Mouse (Mus musculus): Measurements from ENCODE around the gene Rnf11. TPM values are rescaled to one million over a fixed set of nuclear protein-coding genes. Genes with fewer than 3 reads are reported as not detected.

Gene Rnf11
- polyA plus RNA-seq, 1 experiment from 2014 or later, result 67.3 TPM

DNA sequence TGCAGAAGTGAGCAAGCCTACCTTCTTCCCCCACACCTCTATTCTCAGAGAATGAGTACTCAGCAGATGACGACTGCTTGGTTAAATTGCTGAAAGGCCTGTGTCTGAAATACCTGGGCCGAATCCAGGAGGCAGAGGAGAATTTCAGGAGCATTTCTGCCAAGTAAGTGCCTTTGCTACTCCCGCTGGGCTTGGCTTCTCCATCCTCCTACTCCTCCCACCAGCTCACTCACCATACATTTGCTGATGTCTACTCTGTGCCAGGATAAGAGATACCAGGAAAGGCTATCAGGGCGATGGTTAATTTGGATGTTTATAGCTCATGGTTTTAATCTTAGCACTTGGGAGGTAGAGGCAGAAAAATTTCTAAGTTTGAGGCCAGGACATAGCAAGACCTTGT is 41.9 kb downstream of the Rnf11 start:
- H3K4me1 ChIP-seq (replicated peaks), result peaks cover 6% of the 10 kb centered on the region; the same call in 1 of the 2 replicates
- ATAC-seq (ENCODE audit: low FRiP score, low read depth), result no peak
- no peak overlapping the region for H3K27ac ChIP-seq (replicated peaks)
- H3K27me3 ChIP-seq, result no peaks in the 10 kb centered on the region
- WGBS, result 77% methylated on average over 4 of the region's 4 CpGs
- no peaks in the 10 kb centered on the region for H3K9me3 ChIP-seq
- 0 out of 2 replicates have a peak, but pooled peaks cover 7% of the 10 kb centered on the region for H3K36me3 ChIP-seq
- no peak overlapping the region for H3K4me2 ChIP-seq
- no peak overlapping the region for H3K4me3 ChIP-seq
- no peak overlapping the region for H3K9ac ChIP-seq

DNA sequence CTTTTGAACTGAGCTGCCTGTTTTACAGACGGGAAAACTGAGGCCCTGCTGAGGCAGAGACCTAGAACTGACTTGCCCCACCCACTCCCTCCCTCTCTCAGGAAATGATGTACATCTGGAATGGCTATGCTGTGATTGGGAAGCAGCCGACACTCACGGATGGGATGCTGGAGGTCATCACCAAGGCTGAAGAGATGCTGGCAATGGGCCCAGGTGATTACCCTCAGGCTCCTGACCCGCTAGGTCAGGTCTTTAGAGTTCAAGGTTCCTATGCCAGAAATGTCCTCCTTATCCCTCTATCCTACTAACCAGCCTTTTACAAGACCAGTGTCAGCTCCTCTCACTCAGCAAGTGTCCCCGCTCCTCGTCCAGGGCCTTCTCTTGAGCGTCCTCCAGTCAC is 42.4 kb downstream of the Rnf11 start:
- 0 out of 2 replicates have a peak, but pooled peaks cover 7% of the 10 kb centered on the region for H3K36me3 ChIP-seq
- no peaks in the 10 kb centered on the region for H3K9me3 ChIP-seq
- no peak for ATAC-seq (ENCODE audit: low FRiP score, low read depth)
- no peak overlapping the region for H3K27ac ChIP-seq (replicated peaks)
- WGBS, result 94% methylated on average over 7 of the region's 7 CpGs
- H3K27me3 ChIP-seq, result no peaks in the 10 kb centered on the region
- H3K4me2 ChIP-seq, result no peak overlapping the region
- no peak overlapping the region for H3K9ac ChIP-seq
- peaks cover 6% of the 10 kb centered on the region; the same call in 1 of the 2 replicates for H3K4me1 ChIP-seq (replicated peaks)
- no peak overlapping the region for H3K4me3 ChIP-seq

DNA sequence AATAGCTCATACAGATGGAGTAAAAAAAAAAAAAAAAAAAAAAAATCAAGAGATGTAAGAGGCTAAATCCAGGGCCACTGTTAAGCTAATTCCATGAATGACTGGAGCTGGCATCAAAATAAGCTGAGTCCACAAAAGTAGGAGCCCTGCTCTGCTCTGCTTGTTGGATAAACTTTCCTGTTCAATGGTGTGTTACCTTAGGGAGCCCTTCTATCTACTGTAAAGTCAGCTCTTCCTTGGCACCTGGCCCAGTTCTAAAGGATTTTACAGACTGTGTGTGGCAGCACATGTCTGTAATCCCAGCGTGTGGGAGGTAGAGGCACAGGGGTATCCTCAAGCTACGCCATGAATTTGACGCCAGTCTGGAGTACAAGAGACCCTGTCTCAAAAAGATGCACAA is 43.5 kb downstream of the Rnf11 start:
- H3K36me3 ChIP-seq, result 0 out of 2 replicates have a peak, but pooled peaks cover 1% of the 10 kb centered on the region
- 77% methylated on average over 3 of the region's 3 CpGs for WGBS
- no peak overlapping the region for H3K27ac ChIP-seq (replicated peaks)
- peaks cover 6% of the 10 kb centered on the region; the same call in 1 of the 2 replicates for H3K4me1 ChIP-seq (replicated peaks)
- H3K9ac ChIP-seq, result no peak overlapping the region
- no peak overlapping the region for H3K4me3 ChIP-seq
- no peaks in the 10 kb centered on the region for H3K27me3 ChIP-seq
- no peak overlapping the region for H3K4me2 ChIP-seq
- H3K9me3 ChIP-seq, result no peaks in the 10 kb centered on the region
- no peak for ATAC-seq (ENCODE audit: low FRiP score, low read depth)

DNA sequence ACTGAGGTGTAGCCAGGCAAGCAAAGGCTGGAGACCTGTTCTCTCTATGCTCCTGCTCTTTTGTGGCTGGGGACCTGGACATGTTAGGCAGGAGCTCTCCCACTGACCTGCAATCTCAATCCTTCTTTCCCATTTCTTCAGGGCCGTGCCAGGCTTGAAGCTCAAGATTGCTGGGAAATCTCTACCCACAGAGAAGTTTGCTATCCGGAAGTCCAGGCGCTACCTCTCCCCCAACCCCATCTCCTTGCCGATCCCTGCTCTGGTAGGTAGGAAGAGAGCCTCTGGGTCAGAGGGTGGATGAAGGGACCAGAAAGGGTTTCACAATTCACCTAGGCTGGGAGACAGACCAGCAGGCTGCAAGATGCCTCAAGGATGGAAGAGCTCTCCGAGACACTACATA is 44.1 kb downstream of the Rnf11 start:
- Histone ChIP-seq H3K4me1 (replicated peaks) (peaks cover 4% of the 10 kb centered on the region; the same call in 1 of the 2 replicates), H3K4me3 (no peak overlapping the region), H3K4me2 (no peak overlapping the region), H3K27ac (replicated peaks) (no peak overlapping the region), H3K9ac (no peak overlapping the region), H3K36me3 (no peaks in the 10 kb centered on the region), H3K9me3 (no peaks in the 10 kb centered on the region), H3K27me3 (no peaks in the 10 kb centered on the region)
- ATAC-seq (ENCODE audit: low FRiP score, low read depth), result no peak
- WGBS, result 95% methylated on average over 5 of the region's 5 CpGs

DNA sequence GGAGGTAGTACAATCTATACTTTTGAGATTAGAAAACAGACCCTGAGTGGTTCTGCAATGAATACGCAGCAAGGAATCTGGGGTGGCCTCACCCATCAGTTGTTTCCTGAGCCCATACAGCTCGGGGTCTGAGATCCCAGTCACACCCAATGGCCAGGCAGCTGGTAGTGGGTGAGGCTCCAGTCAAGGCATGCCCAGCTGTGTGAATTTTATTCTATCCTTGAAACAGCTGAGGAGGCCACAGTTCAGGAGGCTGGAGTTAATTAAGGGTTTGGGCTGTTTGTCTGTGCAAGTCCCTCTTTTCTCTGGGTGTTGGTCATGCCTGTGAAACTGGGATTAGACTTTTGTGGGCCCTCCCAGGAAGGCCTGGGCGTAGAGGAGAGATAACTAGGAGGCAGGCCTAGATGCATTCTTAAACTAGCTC is 44.7 kb downstream of the Rnf11 start:
- Histone ChIP-seq H3K4me3 (no peak overlapping the region), H3K4me1 (replicated peaks) (no peaks in the 10 kb centered on the region), H3K36me3 (no peaks in the 10 kb centered on the region), H3K9ac (no peak overlapping the region), H3K9me3 (no peaks in the 10 kb centered on the region), H3K27me3 (no peaks in the 10 kb centered on the region), H3K4me2 (no peak overlapping the region), H3K27ac (replicated peaks) (no peak overlapping the region)
- 86% methylated on average over 3 of the region's 3 CpGs for WGBS
- no peak for ATAC-seq (ENCODE audit: low FRiP score, low read depth)

DNA sequence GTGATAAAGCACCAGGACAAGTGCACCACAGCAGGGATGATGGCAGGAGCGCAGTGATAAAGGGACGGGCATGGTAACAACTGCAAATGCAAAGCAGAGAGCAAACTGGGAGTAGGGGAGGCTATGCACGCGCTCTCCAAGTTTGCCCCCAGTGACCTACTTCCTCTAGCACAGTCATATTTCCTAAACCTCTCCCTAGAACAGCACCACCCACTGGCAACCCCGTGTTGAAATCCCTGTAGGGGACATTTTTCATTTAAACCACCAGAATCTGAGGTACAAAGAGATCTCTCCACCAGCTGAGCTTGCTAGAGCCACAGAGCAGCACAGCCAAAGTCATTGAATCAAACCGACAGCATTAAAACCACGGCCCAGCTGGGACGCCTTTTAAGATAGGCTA is 45.4 kb downstream of the Rnf11 start:
- ATAC-seq (ENCODE audit: low FRiP score, low read depth), result no peak
- Histone ChIP-seq H3K36me3 (no peaks in the 10 kb centered on the region), H3K4me1 (replicated peaks) (no peaks in the 10 kb centered on the region), H3K27ac (replicated peaks) (no peak overlapping the region), H3K4me3 (no peak overlapping the region), H3K9me3 (no peaks in the 10 kb centered on the region), H3K4me2 (no peak overlapping the region), H3K27me3 (no peaks in the 10 kb centered on the region), H3K9ac (no peak overlapping the region)
- 70% methylated on average over 8 of the region's 8 CpGs for WGBS

DNA sequence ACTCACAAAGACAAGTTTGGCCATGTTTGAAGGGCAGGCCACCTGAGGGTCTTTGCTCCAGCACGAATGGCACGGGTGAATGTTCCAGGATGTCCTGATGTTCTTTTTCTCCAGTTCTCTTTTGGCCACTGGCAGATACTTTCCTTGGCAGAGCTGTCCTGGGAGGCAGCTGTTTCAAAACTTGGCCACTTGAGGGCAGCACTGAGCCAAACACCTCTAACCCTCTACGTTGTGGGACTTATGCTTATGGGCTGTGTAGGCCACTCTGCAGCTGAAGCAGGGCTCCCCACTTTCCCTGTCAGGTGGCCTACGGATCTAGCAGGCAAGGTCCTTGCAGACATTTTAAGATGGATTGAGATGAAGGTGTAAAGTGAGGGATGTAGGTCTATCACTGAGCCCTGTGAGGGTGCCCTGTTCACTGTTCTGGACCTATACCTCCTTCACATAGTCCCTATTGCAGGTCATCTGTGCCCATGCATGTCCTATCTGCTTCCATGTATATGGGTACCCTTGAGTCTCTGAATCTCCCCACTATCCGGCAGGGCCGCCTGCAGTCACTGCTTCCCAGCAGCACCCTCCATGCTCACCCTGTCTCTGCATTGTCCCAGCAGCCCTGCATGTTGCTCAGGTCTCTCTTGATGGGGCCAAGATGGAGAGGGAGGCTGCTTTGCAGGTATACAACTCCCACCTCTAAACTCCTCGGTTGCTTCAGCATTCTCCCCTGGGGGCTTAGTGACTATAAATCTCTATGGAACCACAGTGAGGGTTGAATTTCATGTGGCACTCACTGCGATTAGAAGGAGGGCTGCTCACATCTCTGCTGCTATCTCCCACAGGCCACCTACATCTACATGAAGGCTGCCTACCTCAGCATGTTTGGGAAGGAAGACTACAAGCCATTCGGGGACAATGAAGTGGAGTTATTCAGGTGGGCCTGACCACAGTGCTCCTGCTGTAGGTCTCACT is 46.3 kb downstream of the Rnf11 start:
- no peak overlapping the region for H3K27ac ChIP-seq (replicated peaks)
- WGBS, result 53% methylated on average over 9 of the region's 9 CpGs
- ATAC-seq (ENCODE audit: low FRiP score, low read depth), result peak; percentile 65; the same call in 1 of the 2 replicates
- H3K36me3 ChIP-seq, result no peaks in the 10 kb centered on the region
- no peak overlapping the region for H3K9ac ChIP-seq
- H3K9me3 ChIP-seq, result no peaks in the 10 kb centered on the region
- no peak overlapping the region for H3K4me3 ChIP-seq
- no peak overlapping the region for H3K4me2 ChIP-seq
- H3K27me3 ChIP-seq, result no peaks in the 10 kb centered on the region
- no peaks in the 10 kb centered on the region for H3K4me1 ChIP-seq (replicated peaks)

DNA sequence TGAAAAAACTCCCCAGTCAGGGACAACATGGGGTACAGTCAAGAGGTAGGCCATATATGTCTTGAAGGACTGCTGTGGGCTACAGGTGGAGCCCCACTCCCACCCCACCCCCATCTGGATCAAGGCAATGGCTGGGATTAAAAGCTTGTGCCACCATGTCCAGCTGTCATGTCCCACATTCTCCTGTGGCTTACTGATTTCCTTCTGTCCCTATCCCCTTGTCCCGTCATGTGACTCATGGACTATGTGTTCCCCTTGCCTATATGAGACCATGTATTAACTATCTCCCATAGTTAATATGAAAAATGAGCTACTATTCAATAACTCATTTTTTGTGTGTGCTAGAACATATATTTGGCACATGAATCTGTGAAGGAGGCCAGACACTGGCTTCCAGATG is 50.3 kb downstream of the Rnf11 start:
- Histone ChIP-seq H3K4me2 (no peak overlapping the region), H3K27me3 (no peaks in the 10 kb centered on the region), H3K36me3 (no peaks in the 10 kb centered on the region), H3K9me3 (no peaks in the 10 kb centered on the region), H3K9ac (no peak overlapping the region), H3K4me3 (no peak overlapping the region), H3K4me1 (replicated peaks) (no peaks in the 10 kb centered on the region), H3K27ac (replicated peaks) (no peak overlapping the region)
- WGBS, result 95% methylated on average over 1 of the region's 1 CpGs
- ATAC-seq (ENCODE audit: low FRiP score, low read depth), result no peak

DNA sequence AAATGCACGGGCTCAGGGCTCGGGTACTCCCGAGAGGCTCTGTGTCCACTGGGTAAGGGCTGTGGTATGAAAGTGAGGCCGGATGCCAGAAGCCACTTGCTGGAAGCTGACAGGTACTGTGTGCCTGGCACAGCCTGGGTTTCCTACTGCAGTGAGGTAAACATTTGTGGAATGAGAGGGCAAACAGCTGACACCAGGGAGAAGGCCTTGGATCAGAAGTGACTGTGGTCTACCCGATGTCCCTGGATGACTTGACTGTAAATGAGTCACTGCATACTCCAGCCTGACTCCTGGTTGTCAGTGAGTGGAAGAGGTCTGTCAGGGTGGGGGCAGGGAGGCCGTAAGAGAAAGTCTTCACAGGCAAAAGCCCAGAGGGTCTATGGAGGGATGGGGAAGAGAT is 50.9 kb downstream of the Rnf11 start:
- no peak overlapping the region for H3K4me2 ChIP-seq
- no peaks in the 10 kb centered on the region for H3K36me3 ChIP-seq
- H3K4me3 ChIP-seq, result no peak overlapping the region
- 74% methylated on average over 6 of the region's 6 CpGs for WGBS
- H3K4me1 ChIP-seq (replicated peaks), result no peaks in the 10 kb centered on the region
- H3K27ac ChIP-seq (replicated peaks), result no peak overlapping the region
- no peaks in the 10 kb centered on the region for H3K27me3 ChIP-seq
- no peak overlapping the region for H3K9ac ChIP-seq
- no peak for ATAC-seq (ENCODE audit: low FRiP score, low read depth)
- no peaks in the 10 kb centered on the region for H3K9me3 ChIP-seq

DNA sequence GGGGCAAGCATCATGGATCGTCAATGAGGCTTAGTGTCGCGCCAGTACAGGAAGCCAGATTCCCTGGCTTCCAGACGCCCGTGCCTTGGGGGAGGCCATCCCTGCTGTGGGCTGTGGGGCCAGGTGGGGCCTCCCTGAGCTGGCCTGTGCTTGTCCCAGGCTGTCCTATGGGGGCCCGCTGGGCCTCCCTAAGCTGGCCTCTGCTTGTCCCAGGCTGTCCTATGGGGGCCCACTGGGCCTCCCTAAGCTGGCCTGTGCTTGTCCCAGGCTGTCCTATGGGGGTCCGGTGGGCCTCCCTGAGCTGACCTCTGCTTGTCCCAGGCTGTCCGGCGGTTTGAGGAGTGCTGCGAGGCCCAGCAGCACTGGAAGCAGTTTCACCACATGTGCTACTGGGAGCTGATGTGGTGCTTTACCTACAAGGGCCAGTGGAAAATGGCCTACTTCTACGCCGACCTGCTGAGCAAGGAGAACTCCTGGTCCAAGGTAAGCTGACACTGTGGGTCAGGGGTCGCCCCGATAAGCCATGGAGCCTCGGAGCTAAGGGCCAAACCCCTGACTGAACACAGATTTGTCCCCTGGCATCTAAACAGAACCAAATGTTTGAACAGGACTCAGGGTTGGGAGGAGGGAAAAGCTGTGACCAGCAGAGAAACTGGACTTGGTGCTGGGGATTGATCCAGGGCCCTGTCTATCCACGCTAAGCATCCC is 51.7 kb downstream of the Rnf11 start:
- 0 out of 2 replicates have a peak, but pooled peaks have one; percentile 32 for ATAC-seq (ENCODE audit: low FRiP score, low read depth)
- no peak overlapping the region for H3K9ac ChIP-seq
- H3K4me3 ChIP-seq, result no peak overlapping the region
- no peaks in the 10 kb centered on the region for H3K9me3 ChIP-seq
- no peak overlapping the region for H3K27ac ChIP-seq (replicated peaks)
- no peaks in the 10 kb centered on the region for H3K27me3 ChIP-seq
- H3K36me3 ChIP-seq, result no peaks in the 10 kb centered on the region
- 82% methylated on average over 16 of the region's 16 CpGs for WGBS
- no peak overlapping the region for H3K4me2 ChIP-seq
- no peaks in the 10 kb centered on the region for H3K4me1 ChIP-seq (replicated peaks)

DNA sequence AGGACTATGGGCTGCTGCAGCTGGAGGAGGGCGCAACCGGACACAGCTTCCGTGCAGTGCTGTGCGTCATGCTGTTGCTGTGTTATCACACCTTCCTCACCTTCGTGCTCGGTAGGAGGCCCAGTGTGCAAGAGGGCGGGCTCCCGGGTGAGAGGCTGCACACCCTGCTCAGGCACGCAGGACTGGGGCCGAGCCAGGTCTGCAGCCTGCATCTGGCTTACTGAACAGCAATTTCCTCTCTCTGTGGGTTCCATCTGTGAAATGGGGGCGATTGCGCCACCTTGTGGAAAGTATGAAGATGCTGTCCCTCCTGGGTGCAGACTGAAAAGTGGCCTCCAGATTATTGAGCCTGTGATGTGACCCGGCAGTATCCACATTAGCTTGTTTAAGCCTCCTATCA is 53.7 kb downstream of the Rnf11 start:
- H3K9me3 ChIP-seq, result no peaks in the 10 kb centered on the region
- H3K36me3 ChIP-seq, result no peaks in the 10 kb centered on the region
- H3K4me1 ChIP-seq (replicated peaks), result no peaks in the 10 kb centered on the region
- H3K27ac ChIP-seq (replicated peaks), result no peak overlapping the region
- H3K4me2 ChIP-seq, result no peak overlapping the region
- no peak for ATAC-seq (ENCODE audit: low FRiP score, low read depth)
- WGBS, result 52% methylated on average over 13 of the region's 13 CpGs
- H3K4me3 ChIP-seq, result no peak overlapping the region
- H3K9ac ChIP-seq, result no peak overlapping the region
- H3K27me3 ChIP-seq, result no peaks in the 10 kb centered on the region

DNA sequence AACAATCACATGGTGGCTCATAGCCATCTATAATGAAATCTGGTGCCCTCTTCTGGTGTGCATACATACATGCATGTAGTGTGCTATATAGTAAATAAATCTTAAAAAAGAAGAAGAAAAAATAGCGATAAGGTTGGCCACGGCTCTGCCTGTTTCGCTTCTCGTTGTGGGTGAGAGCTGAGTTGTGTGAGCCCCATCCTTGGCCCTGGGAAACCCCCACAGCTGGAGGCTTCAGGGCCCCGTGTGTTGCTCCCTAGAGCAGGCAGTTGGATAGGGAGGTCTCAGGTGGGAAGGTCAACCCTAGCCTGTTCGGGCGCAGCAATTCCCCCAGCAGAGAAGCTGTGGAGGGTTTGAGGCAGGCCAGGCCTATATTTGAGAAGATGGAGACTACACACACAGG is 54.3 kb downstream of the Rnf11 start:
- H3K4me1 ChIP-seq (replicated peaks), result no peaks in the 10 kb centered on the region
- H3K27ac ChIP-seq (replicated peaks), result no peak overlapping the region
- 96% methylated on average over 7 of the region's 7 CpGs for WGBS
- no peaks in the 10 kb centered on the region for H3K27me3 ChIP-seq
- H3K4me2 ChIP-seq, result no peak overlapping the region
- H3K36me3 ChIP-seq, result no peaks in the 10 kb centered on the region
- no peak overlapping the region for H3K9ac ChIP-seq
- H3K4me3 ChIP-seq, result no peak overlapping the region
- no peaks in the 10 kb centered on the region for H3K9me3 ChIP-seq
- ATAC-seq (ENCODE audit: low FRiP score, low read depth), result no peak

Data from hindbrain, embryonic 15.5 days (tissue).